Mouse (Mus musculus): ENCODE data around the gene Prmt2. TPM values are rescaled to one million over a fixed set of nuclear protein-coding genes. Genes with fewer than 3 reads are reported as not detected.

Gene Prmt2
- polyA plus RNA-seq, 1 experiment from 2014 or later: 21.2 TPM

- H3K9ac ChIP-seq (ENCODE audit: low read depth, low read length): no peak overlapping the region
- ATAC-seq (replicated peaks; ENCODE audit: low FRiP score) (no peak), DNase-seq (ENCODE audit: low spot score) (no peak)
- H3K27me3 ChIP-seq (replicated peaks; ENCODE audit: control insufficient read depth, insufficient read depth, low read length): no peaks in the 10 kb centered on the region
- H3K4me2 ChIP-seq: no peak overlapping the region
- H3K36me3 ChIP-seq (ENCODE audit: control insufficient read depth, insufficient read depth, low read length): no peaks in the 10 kb centered on the region
- 73% methylated on average over 5 of the region's 5 CpGs for WGBS
- H3K9me3 ChIP-seq (ENCODE audit: control insufficient read depth, low read length): no peaks in the 10 kb centered on the region
- H3K27ac ChIP-seq (ENCODE audit: low read depth, low read length): no peak overlapping the region
- H3K4me3 ChIP-seq (ENCODE audit: low read depth, low read length): no peak overlapping the region
- H3K4me1 ChIP-seq (replicated peaks; ENCODE audit: control insufficient read depth, insufficient read depth, low read length): no peaks in the 10 kb centered on the region
These were observed 80.1 kb downstream of the Prmt2 start for GRCm38 (mm10) chr10:76157528-76157927.

MicroRNA genes within 50 kb of the gene (microRNA counts, 519-probe panel; counts per million panel counts)
- microRNA mmu-miR-678: not detected

Small RNAs within 50 kb of the gene (microRNA-seq; reads per million reads assigned to microRNA genes)
- not detected for gene Mir678 (ENCODE audit: borderline number of aligned reads)

Other genes starting within 250 kb of the Prmt2 start
- gene Zfp280b, start 205.2 kb downstream of the Prmt2 start, polyA plus RNA-seq (2014; fragmentation: Nextera tagmentation; extraction: Ambion mirVana): 31.2 and 32.9 TPM in 2 replicates
- 0.05 and 0.06 TPM in 2 replicates for gene Slc5a4b, start 126.9 kb downstream of the Prmt2 start, polyA plus RNA-seq (2014; fragmentation: Nextera tagmentation; extraction: Ambion mirVana)
- 0.08 TPM in 1 of 2 replicates, not detected in the other for gene Slc5a4a, start 90.4 kb downstream of the Prmt2 start, polyA plus RNA-seq (2014; fragmentation: Nextera tagmentation; extraction: Ambion mirVana)
- gene S100b, start 16.0 kb upstream of the Prmt2 start, polyA plus RNA-seq (2014; fragmentation: Nextera tagmentation; extraction: Ambion mirVana): not detected in 2 replicates
- 1.9 and 2.0 TPM in 2 replicates for gene Dip2a, start 107.4 kb upstream of the Prmt2 start, polyA plus RNA-seq (2014; fragmentation: Nextera tagmentation; extraction: Ambion mirVana)
- gene AC141477.1, start 202.6 kb upstream of the Prmt2 start, polyA plus RNA-seq (2014; fragmentation: Nextera tagmentation; extraction: Ambion mirVana): not detected in 2 replicates
- gene Pcnt, start 204.9 kb upstream of the Prmt2 start, polyA plus RNA-seq (2014; fragmentation: Nextera tagmentation; extraction: Ambion mirVana): 17.9 and 27.6 TPM in 2 replicates
- gene 2610028H24Rik, start 211.2 kb upstream of the Prmt2 start, polyA plus RNA-seq (2014; fragmentation: Nextera tagmentation; extraction: Ambion mirVana): not detected in 2 replicates
- 57.8 and 60.9 TPM in 2 replicates for gene Mcm3ap, start 231.1 kb upstream of the Prmt2 start, polyA plus RNA-seq (2014; fragmentation: Nextera tagmentation; extraction: Ambion mirVana)
- 6.3 and 6.6 TPM in 2 replicates for gene Ybey, start 231.2 kb upstream of the Prmt2 start, polyA plus RNA-seq (2014; fragmentation: Nextera tagmentation; extraction: Ambion mirVana)